Mouse (Mus musculus) MEL (cell line): ENCODE measurements at regions not wholly inside any gene's neighbourhood (a gene's known extent, or its start where the extent isn't known, plus 50 kb on each side); places are given as distances from the start of the nearest gene placed in this dataset.

Experiments
- DNase-seq: peaks from one replicate; pipeline ENCODE4 v3.0.0; 2011; ENCODE audit warnings: low read depth, low spot score
- H3K27ac ChIP-seq: 2 replicates; pipeline ENCODE4 v1.5.1; 2012; ENCODE audit warnings: low read depth, mild to moderate bottlenecking, control low read depth, low read length, moderate library complexity; ENCODE audit not compliant: control insufficient read depth
- H3K27me3 ChIP-seq, 2 experiments: fragments of 150-350 bp in 1 of 2; sonication (generic) in 1 of 2; 2 replicates each; pipeline ENCODE4 v1.6.1; 2012; ENCODE audit warnings: low read length in 2 of 2, mild to moderate bottlenecking in 2 of 2, improper control_type of control experiment in 1 of 2, moderate library complexity in 1 of 2; ENCODE audit not compliant: insufficient read depth in 2 of 2, control insufficient read depth in 1 of 2
- H3K36me3 ChIP-seq, 2 experiments: 2 replicates each; pipeline ENCODE4 v1.6.1; 2012 to 2014; ENCODE audit warnings: low read length in 2 of 2, improper control_type of control experiment in 1 of 2, inconsistent platforms in 1 of 2, mild to moderate bottlenecking in 1 of 2; ENCODE audit not compliant: insufficient read depth in 2 of 2, control insufficient read depth in 1 of 2
- H3K4me1 ChIP-seq, 2 experiments: fragments of 150-350 bp in 1 of 2; sonication (generic) in 1 of 2; 2 replicates each; pipeline ENCODE4 v1.6.1; 2012; ENCODE audit warnings: low read length in 2 of 2, improper control_type of control experiment in 1 of 2, mild to moderate bottlenecking in 1 of 2; ENCODE audit not compliant: insufficient read depth in 2 of 2, control insufficient read depth in 1 of 2
- H3K4me3 ChIP-seq, 2 experiments: fragments of 150-350 bp in 1 of 2; sonication (generic) in 1 of 2; 2 replicates each; pipeline ENCODE4 v1.5.1; 2012; ENCODE audit warnings: low read depth in 2 of 2, low read length in 2 of 2, mild to moderate bottlenecking in 2 of 2, moderate library complexity in 2 of 2, control low read depth in 1 of 2, improper control_type of control experiment in 1 of 2; ENCODE audit not compliant: control insufficient read depth in 1 of 2, insufficient read depth in 1 of 2
- H3K79me2 ChIP-seq: 2 replicates; pipeline ENCODE4 v1.6.1; 2012; ENCODE audit warnings: mild to moderate bottlenecking, low read length, moderate library complexity; ENCODE audit not compliant: control insufficient read depth, poor library complexity, insufficient read depth
- H3K9ac ChIP-seq: 2 replicates; pipeline ENCODE4 v1.6.1; 2012; ENCODE audit warnings: low read depth, mild to moderate bottlenecking, control low read depth, low read length, moderate library complexity; ENCODE audit not compliant: control insufficient read depth, poor library complexity, severe bottlenecking
- H3K9me3 ChIP-seq: fragments of 150-350 bp; sonication (generic); replicated peaks from 2 replicates; pipeline ENCODE4 v1.6.1; 2012; ENCODE audit warnings: mild to moderate bottlenecking, low read length, improper control_type of control experiment, moderate library complexity; ENCODE audit not compliant: insufficient read depth
- BHLHE40 ChIP-seq: IDR thresholded peaks from 2 replicates; pipeline ENCODE4 v1.6.1; 2012; ENCODE audit warnings: low read depth, mild to moderate bottlenecking, inconsistent platforms, low read length, improper control_type of control experiment, borderline replicate concordance
- CHD1 ChIP-seq: IDR thresholded peaks from 2 replicates; pipeline ENCODE4 v1.6.1; 2012; ENCODE audit warnings: low read depth, mild to moderate bottlenecking, inconsistent platforms, low read length, improper control_type of control experiment
- CHD2 ChIP-seq: IDR thresholded peaks from 2 replicates; pipeline ENCODE4 v1.6.1; 2011; ENCODE audit warnings: low read length, improper control_type of control experiment
- CTCF ChIP-seq, 3 experiments: IDR thresholded peaks in 2 of 3; conservative IDR thresholded peaks in 1 of 3; 2 replicates each; pipeline ENCODE4 v1.5.1; 2011 to 2012; ENCODE audit warnings: low read length in 3 of 3, low read depth in 2 of 3, mild to moderate bottlenecking in 2 of 3, improper control_type of control experiment in 1 of 3, inconsistent platforms in 1 of 3, mixed read lengths in 1 of 3, moderate library complexity in 1 of 3; ENCODE audit not compliant: control insufficient read depth in 1 of 3, insufficient read depth in 1 of 3, poor library complexity in 1 of 3, severe bottlenecking in 1 of 3
- E2F4 ChIP-seq: IDR thresholded peaks from 2 replicates; pipeline ENCODE4 v1.6.1; 2011; ENCODE audit warnings: low read depth, low read length, improper control_type of control experiment, borderline replicate concordance
- ELF1 ChIP-seq: IDR thresholded peaks from 2 replicates; pipeline ENCODE4 v1.6.1; 2014; ENCODE audit warnings: low read depth, mild to moderate bottlenecking, inconsistent platforms, low read length, improper control_type of control experiment, moderate library complexity
- EP300 ChIP-seq, 2 experiments: IDR thresholded peaks; 2 replicates each; pipeline ENCODE4 v1.6.1; 2011; ENCODE audit warnings: improper control_type of control experiment in 2 of 2, low read length in 2 of 2, low read depth in 1 of 2, mild to moderate bottlenecking in 1 of 2
- ETS1 ChIP-seq: IDR thresholded peaks from 2 replicates; pipeline ENCODE4 v1.6.1; 2012; ENCODE audit warnings: low read depth, mild to moderate bottlenecking, inconsistent platforms, low read length, improper control_type of control experiment, moderate library complexity
- HCFC1 ChIP-seq: IDR thresholded peaks from 2 replicates; pipeline ENCODE4 v1.6.1; 2012; ENCODE audit warnings: low read depth, mild to moderate bottlenecking, inconsistent platforms, low read length, improper control_type of control experiment, moderate library complexity
- KAT2A ChIP-seq: conservative IDR thresholded peaks from 2 replicates; pipeline ENCODE4 v1.6.1; 2012; ENCODE audit warnings: low read depth, low read length, improper control_type of control experiment, inconsistent platforms
- MXI1 ChIP-seq: IDR thresholded peaks from 2 replicates; pipeline ENCODE4 v1.6.1; 2011; ENCODE audit warnings: mild to moderate bottlenecking, low read depth, low read length, improper control_type of control experiment
- NELFE ChIP-seq: IDR thresholded peaks from 2 replicates; pipeline ENCODE4 v1.6.1; 2011; ENCODE audit warnings: low read depth, low read length, improper control_type of control experiment
- NRF1 ChIP-seq: IDR thresholded peaks from 2 replicates; pipeline ENCODE4 v1.6.1; 2014; ENCODE audit warnings: low read depth, mild to moderate bottlenecking, inconsistent platforms, low read length, improper control_type of control experiment, moderate library complexity; ENCODE audit not compliant: poor library complexity, insufficient read depth, severe bottlenecking
- POLR2A ChIP-seq, 2 experiments: IDR thresholded peaks; 2 replicates each; pipeline ENCODE4 v1.6.1; 2011 to 2012; ENCODE audit warnings: low read length in 2 of 2, mild to moderate bottlenecking in 2 of 2, control low read depth in 1 of 2, improper control_type of control experiment in 1 of 2, low read depth in 1 of 2, moderate library complexity in 1 of 2; ENCODE audit not compliant: control insufficient read depth in 1 of 2, insufficient read depth in 1 of 2, poor library complexity in 1 of 2
- POLR2AphosphoS2 ChIP-seq: IDR thresholded peaks from 2 replicates; pipeline ENCODE4 v1.6.1; 2011; ENCODE audit warnings: low read length, improper control_type of control experiment
- RCOR1 ChIP-seq: IDR thresholded peaks from 2 replicates; pipeline ENCODE4 v1.6.1; 2012; ENCODE audit warnings: low read depth, mild to moderate bottlenecking, inconsistent platforms, low read length, improper control_type of control experiment
- SIN3A ChIP-seq: IDR thresholded peaks from 2 replicates; pipeline ENCODE4 v1.6.1; 2012; ENCODE audit warnings: low read length, improper control_type of control experiment, inconsistent platforms
- UBTF ChIP-seq: IDR thresholded peaks from 2 replicates; pipeline ENCODE4 v1.6.1; 2012; ENCODE audit warnings: low read depth, mild to moderate bottlenecking, inconsistent platforms, low read length, improper control_type of control experiment, moderate library complexity, borderline replicate concordance; ENCODE audit not compliant: insufficient read depth
- ZKSCAN1 ChIP-seq: IDR thresholded peaks from 2 replicates; pipeline ENCODE4 v1.6.1; 2012; ENCODE audit warnings: low read depth, mild to moderate bottlenecking, inconsistent platforms, low read length, improper control_type of control experiment, moderate library complexity
- ZMIZ1 ChIP-seq: IDR thresholded peaks from 2 replicates; pipeline ENCODE4 v1.6.1; 2012; ENCODE audit warnings: low read depth, mild to moderate bottlenecking, inconsistent platforms, low read length, improper control_type of control experiment, moderate library complexity
- ZNF384 ChIP-seq: IDR thresholded peaks from 2 replicates; pipeline ENCODE4 v1.6.1; 2012; ENCODE audit warnings: low read depth, mild to moderate bottlenecking, inconsistent platforms, low read length, improper control_type of control experiment

DNA sequence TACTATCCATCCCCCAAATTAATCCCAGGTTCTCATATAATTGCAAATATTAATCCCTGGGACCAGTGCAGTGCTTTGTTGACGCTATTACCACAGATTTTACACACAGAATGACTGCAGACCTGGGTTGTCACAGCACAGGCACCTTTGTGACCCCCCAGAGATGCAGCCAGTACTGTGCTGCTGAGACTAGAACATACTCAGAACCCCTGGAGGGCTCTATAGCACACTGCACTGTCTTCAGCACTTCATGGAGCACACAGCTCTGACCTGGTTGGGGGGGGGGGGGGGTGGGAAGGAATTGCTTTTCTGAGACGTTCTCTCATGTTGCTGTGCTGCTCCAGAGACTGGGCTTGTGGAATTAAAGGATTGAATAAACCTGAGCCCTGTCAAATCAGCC, 154.9 kb upstream of the Gm34302 start:
- no peak for TF ChIP-seq POLR2A (IDR thresholded peaks at IDR 0.05; ENCODE audit: control insufficient read depth in 1 of 2, insufficient read depth in 1 of 2, low read depth in 1 of 2, low read length in 2 of 2, poor library complexity in 1 of 2)
- no peak for TF ChIP-seq ETS1
- no peak for TF ChIP-seq KAT2A
- no peak for TF ChIP-seq EP300 (IDR thresholded peaks at IDR 0.05; ENCODE audit: low read depth in 1 of 2, low read length in 2 of 2)
- no peak for TF ChIP-seq ELF1
- TF ChIP-seq ZMIZ1 = no peak
- TF ChIP-seq CTCF (IDR thresholded peaks at IDR 0.05 in 2 of 3, conservative IDR thresholded peaks at IDR 0.05 in 1 of 3; ENCODE audit: control insufficient read depth in 1 of 3, insufficient read depth in 1 of 3, low read depth in 2 of 3, low read length in 3 of 3, poor library complexity in 1 of 3, severe bottlenecking in 1 of 3) = no peak
- Histone ChIP-seq H3K9me3 (no peaks in the 10 kb centered on the region), H3K9ac (no peak overlapping the region), H3K36me3 (no peaks in the 10 kb centered on the region), H3K79me2 (no peaks in the 10 kb centered on the region), H3K4me3 (no peak overlapping the region), H3K4me1 (no peaks in the 10 kb centered on the region), H3K27ac (no peak overlapping the region), H3K27me3 (no peaks in the 10 kb centered on the region)
- DNase-seq = no peak

DNA sequence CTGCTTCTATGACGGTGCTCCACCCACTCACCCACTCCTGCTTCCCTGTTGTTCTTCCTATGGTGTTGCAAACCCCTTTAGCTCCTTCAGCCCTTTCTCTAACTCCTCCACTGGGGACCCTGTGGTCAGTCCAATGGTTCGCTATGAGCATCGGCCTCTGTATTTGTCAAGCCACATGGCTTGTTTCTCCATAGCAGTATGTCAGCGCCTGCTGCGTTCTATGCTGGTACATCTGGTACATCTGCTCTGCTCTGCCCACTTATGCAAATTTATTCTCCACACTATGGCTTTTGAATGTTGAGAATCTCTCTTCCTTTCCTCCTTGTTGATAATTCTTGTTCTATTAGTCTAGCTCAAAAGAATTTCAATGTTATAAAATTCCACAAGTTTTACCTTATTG, 154.2 kb upstream of the Gm34302 start:
- DNase-seq = no peak
- no peak overlapping the region for H3K9ac ChIP-seq
- H3K36me3 ChIP-seq = no peaks in the 10 kb centered on the region
- H3K27ac ChIP-seq = no peak overlapping the region
- H3K4me3 ChIP-seq = no peak overlapping the region
- no peaks in the 10 kb centered on the region for H3K27me3 ChIP-seq
- H3K9me3 ChIP-seq = no peaks in the 10 kb centered on the region
- no peak for TF ChIP-seq CHD2
- no peak for TF ChIP-seq MXI1
- no peak for TF ChIP-seq ETS1
- no peak for TF ChIP-seq ZMIZ1
- no peak for TF ChIP-seq POLR2AphosphoS2
- no peak for TF ChIP-seq UBTF
- no peak for TF ChIP-seq RCOR1
- no peak for TF ChIP-seq CHD1
- no peak for TF ChIP-seq SIN3A
- TF ChIP-seq ZNF384 = no peak
- no peak for TF ChIP-seq HCFC1
- no peak for TF ChIP-seq E2F4
- no peak for TF ChIP-seq NRF1
- TF ChIP-seq ZKSCAN1 = no peak
- no peak for TF ChIP-seq NELFE
- TF ChIP-seq BHLHE40 = no peak
- no peaks in the 10 kb centered on the region for H3K79me2 ChIP-seq
- H3K4me1 ChIP-seq = no peaks in the 10 kb centered on the region
